Mouse (Mus musculus) ovary, postnatal 36 days (tissue): ENCODE measurements at regions not wholly inside any gene's neighbourhood (a gene's known extent, or its start where the extent isn't known, plus 50 kb on each side); places are given as distances from the start of the nearest gene placed in this dataset.

Source experiments
- DNase-seq: peaks from one replicate; pipeline ENCODE4 v3.0.0; 2022; ENCODE audit warnings: low spot score, mixed read lengths

GRCm38 (mm10) chr5:129429897-129430296, 71.1 kb upstream of the Sfswap start:
- no peak for DNase-seq

- no peak for DNase-seq
These were observed 70.7 kb upstream of the Sfswap start for GRCm38 (mm10) chr5:129430330-129430729.

DNA sequence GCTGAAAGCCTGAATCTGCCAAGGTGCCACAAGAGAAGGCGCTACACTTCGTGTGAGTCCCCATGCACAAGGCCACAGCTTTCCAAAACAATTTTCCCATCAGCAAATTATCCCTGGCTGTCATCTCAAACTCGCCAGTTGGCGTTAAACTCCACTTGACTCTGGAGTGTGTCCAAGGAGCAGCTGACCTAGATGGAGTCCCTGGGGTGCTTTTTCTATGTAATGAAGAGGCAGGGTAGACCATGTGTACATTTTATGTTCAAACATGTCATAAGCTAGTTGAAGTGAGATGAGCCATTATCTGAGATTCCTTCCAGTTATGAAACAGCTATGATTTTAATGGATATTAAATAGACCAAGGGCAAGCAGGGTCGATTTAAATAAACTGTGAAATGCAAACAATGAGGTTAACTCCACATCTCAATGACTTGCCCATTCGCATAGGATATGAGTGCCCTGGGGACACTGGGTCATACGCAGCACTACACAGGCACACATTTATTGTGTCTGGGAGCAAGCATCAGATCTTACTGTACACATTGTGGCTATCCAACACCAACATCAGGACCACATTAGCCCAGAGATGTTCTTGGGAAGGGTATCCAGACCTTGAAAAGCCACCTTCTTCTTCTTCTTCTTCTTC, 51.0 kb upstream of the Sfswap start:
- DNase-seq: no peak
